In genomic region chr2:104669122-104669804, GRCm38 (mm10) we compare ENCODE assay signal across 19 mouse cellular contexts. TPM values are rescaled to one million over a fixed set of nuclear protein-coding genes. Genes with fewer than 3 reads are reported as not detected.
DNase-seq lines count a peak whose midpoint lies in the region; ATAC-seq and TF ChIP-seq lines count a peak whose summit lies in the region.
"Had no signal": no experiment of that assay in that cellular context is flagged by ENCODE, and none has a peak within 500 bp of the region (broad histone marks: within the 10 kb centered on the region; RNA-seq: fewer than 3 reads in every experiment).

No protein-coding gene starts in this region.

- H3K4me2 ChIP-seq in stomach, postnatal 0 days (replicated peaks; ENCODE audit: low read depth) = no peak overlapping the region
- no peak overlapping the region for H3K4me2 ChIP-seq in hindbrain, embryonic 13.5 days
- H3K4me2 ChIP-seq: hindbrain, embryonic 12.5 days; kidney, embryonic 15.5 days had no signal

- ATAC-seq in stomach, postnatal 0 days (ENCODE audit: low FRiP score, low TSS enrichment) = 0 out of 2 replicates have a peak, but pooled peaks have one; percentile 66
- ATAC-seq in hindbrain, embryonic 13.5 days (ENCODE audit: low FRiP score) = no peak
- ATAC-seq: forebrain, embryonic 16.5 days had no signal

- no peak overlapping the region for H3K27ac ChIP-seq in layer of hippocampus, adult 2 months
- H3K27ac ChIP-seq in stomach, postnatal 0 days (replicated peaks) = no peak overlapping the region
- no peak overlapping the region for H3K27ac ChIP-seq in hindbrain, embryonic 13.5 days
- H3K27ac ChIP-seq: hindbrain, embryonic 12.5 days; kidney, embryonic 15.5 days; macrophage had no signal

- 81% methylated on average over 6 of the region's 6 CpGs for WGBS in stomach, postnatal 0 days
- WGBS in hindbrain, embryonic 13.5 days = 83% methylated on average over 6 of the region's 6 CpGs

- H3K4me1 ChIP-seq in stomach, postnatal 0 days (replicated peaks; ENCODE audit: control insufficient read depth, insufficient read depth) = no peaks in the 10 kb centered on the region
- no peaks in the 10 kb centered on the region for H3K4me1 ChIP-seq in hindbrain, embryonic 13.5 days (replicated peaks)
- H3K4me1 ChIP-seq: hindbrain, embryonic 12.5 days; kidney, embryonic 15.5 days had no signal

- H3K9ac ChIP-seq in stomach, postnatal 0 days (ENCODE audit: low read length) = no peak overlapping the region
- H3K9ac ChIP-seq in hindbrain, embryonic 13.5 days = no peak overlapping the region
- H3K9ac ChIP-seq: hindbrain, embryonic 12.5 days; kidney, embryonic 15.5 days had no signal

- no peak overlapping the region for H3K4me3 ChIP-seq in layer of hippocampus, adult 2 months
- H3K4me3 ChIP-seq in stomach, postnatal 0 days (ENCODE audit: low read depth, low read length) = no peak overlapping the region
- no peak overlapping the region for H3K4me3 ChIP-seq in hindbrain, embryonic 13.5 days
- H3K4me3 ChIP-seq: hindbrain, embryonic 12.5 days; kidney, embryonic 15.5 days had no signal

- TF ChIP-seq EP300 in stomach, postnatal 0 days (optimal IDR thresholded peaks at IDR 0.05) = no peak

- no peaks in the 10 kb centered on the region for H3K27me3 ChIP-seq in stomach, postnatal 0 days (ENCODE audit: control insufficient read depth, insufficient read depth, low read length)
- no peaks in the 10 kb centered on the region for H3K27me3 ChIP-seq in hindbrain, embryonic 13.5 days
- H3K27me3 ChIP-seq: hindbrain, embryonic 12.5 days; kidney, embryonic 15.5 days had no signal

- H3K9me3 ChIP-seq in stomach, postnatal 0 days (ENCODE audit: control insufficient read depth, low read length) = no peaks in the 10 kb centered on the region
- H3K9me3 ChIP-seq in hindbrain, embryonic 13.5 days = no peaks in the 10 kb centered on the region
- H3K9me3 ChIP-seq: hindbrain, embryonic 12.5 days; kidney, embryonic 15.5 days had no signal

- peaks cover 2% of the 10 kb centered on the region; the same call in 1 of the 2 replicates for H3K36me3 ChIP-seq in stomach, postnatal 0 days (ENCODE audit: control insufficient read depth, insufficient read depth, low read length)
- H3K36me3 ChIP-seq in hindbrain, embryonic 13.5 days = peaks cover 52% of the 10 kb centered on the region

- peak; percentile 59 for TF ChIP-seq CTCF in layer of hippocampus, adult 2 months (conservative IDR thresholded peaks at IDR 0.05)
- peak; percentile 45 for TF ChIP-seq CTCF in stomach, postnatal 0 days (IDR thresholded peaks at IDR 0.05; ENCODE audit: low read depth)

- DNase-seq in layer of hippocampus, adult 2 months (ENCODE audit: low spot score in 2 of 2) = no peak
- no peak for DNase-seq in layer of hippocampus, postnatal 25 days (ENCODE audit: extremely low spot score in 1 of 2, low spot score in 1 of 2)
- peak; percentile 57 for DNase-seq in thymus, postnatal 4 days
- no peak for DNase-seq in thymus, postnatal 10 days (ENCODE audit: low spot score in 2 of 2)
- peak; percentile 71 for DNase-seq in R1 (ENCODE audit: low read depth, low spot score)
- no peak for DNase-seq in stomach, postnatal 0 days (ENCODE audit: low spot score)
- no peak for DNase-seq in urinary bladder, postnatal 14 days (ENCODE audit: low spot score)
- DNase-seq: adrenal gland, postnatal 14 days; gastrocnemius, postnatal 25 days; right cerebral cortex, postnatal 25 days had no signal

RNA-seq across cellular contexts. Expression of gene Tcp11l1, which starts 42.7 kb away (rescaled TPM):
- 10 to 100 TPM; 35.6 to 37.9 TPM for total RNA-seq in layer of hippocampus, adult 2 months (2021)
- 10 to 100 TPM; 35.5 to 46.3 TPM for total RNA-seq in layer of hippocampus, postnatal 25 days (2021)
- 22.0 and 23.9 TPM in 2 replicates for polyA plus RNA-seq in stomach, postnatal 0 days (2015; fragmentation: Nextera tagmentation; extraction: Ambion mirVana)
- polyA plus RNA-seq in hindbrain, embryonic 13.5 days (2015; fragmentation: Nextera tagmentation; extraction: Ambion mirVana) = 70.5 and 75.1 TPM in 2 replicates

RNA-seq across cellular contexts. Expression of gene Pin1rt1, which starts 46.9 kb away (rescaled TPM):
- total RNA-seq in layer of hippocampus, adult 2 months (2021) = not detected
- not detected for total RNA-seq in layer of hippocampus, postnatal 25 days (2021)
- 0.08 TPM in 1 of 2 replicates, not detected in the other for polyA plus RNA-seq in stomach, postnatal 0 days (2015; fragmentation: Nextera tagmentation; extraction: Ambion mirVana)
- polyA plus RNA-seq in hindbrain, embryonic 13.5 days (2015; fragmentation: Nextera tagmentation; extraction: Ambion mirVana) = not detected in 2 replicates
- total RNA-seq: adrenal gland, postnatal 14 days; common myeloid progenitor, adult 5-6 weeks; gastrocnemius, postnatal 25 days; liver, adult 2 months; monocyte, adult 5-6 weeks had no signal
- polyA plus RNA-seq: heart, embryonic 14.5 days; kidney, embryonic 15.5 days; liver, adult 2 months; macrophage had no signal

Comparison
In these comparisons a context has a peak if more than half of its experiments do, and no peak if none do; other contexts are left out.
1. DNase-seq: peak in thymus, postnatal 4 days (single experiment) and R1 (single experiment); none in layer of hippocampus, adult 2 months (0 of 2), layer of hippocampus, postnatal 25 days (0 of 2), thymus, postnatal 10 days (0 of 2), stomach, postnatal 0 days (single experiment) and urinary bladder, postnatal 14 days (single experiment).